Mouse (Mus musculus) lung, postnatal 0 days (tissue): ENCODE results near the gene B9d2.

Source experiments
- CTCF ChIP-seq: IDR thresholded peaks from 2 replicates; pipeline ENCODE4 v1.5.1; 2016; ENCODE audit warnings: antibody characterized with exemption, mild to moderate bottlenecking
- EP300 ChIP-seq: IDR thresholded peaks from 2 replicates; pipeline ENCODE4 v1.6.1; 2016; ENCODE audit warnings: antibody characterized with exemption, mild to moderate bottlenecking, control low read depth

GRCm38 (mm10) chr7:25688810-25689586 is 8.4 kb downstream of the B9d2 start:
- TF ChIP-seq CTCF (peak; percentile 35), EP300 (peak; percentile 47; the same call in 1 of the 2 replicates)
